Mouse (Mus musculus) myocyte (in vitro differentiated cells): ENCODE measurements around the gene Gmppb. TPM values are rescaled to one million over a fixed set of nuclear protein-coding genes. Genes with fewer than 3 reads are reported as not detected.

Source experiments
- H3K27me3 ChIP-seq: one replicate; pipeline ENCODE4 v1.6.1; 2011; ENCODE audit not compliant: control insufficient read depth, insufficient read depth, insufficient read length
- H3K36me3 ChIP-seq: one replicate; pipeline ENCODE4 v1.6.1; 2011; ENCODE audit not compliant: control insufficient read depth, insufficient read depth
- H3K4me2 ChIP-seq: one replicate; pipeline ENCODE4 v1.6.1; 2011; ENCODE audit warnings: low read depth, control low read depth
- H3K4me3 ChIP-seq: one replicate; pipeline ENCODE4 v1.5.1; 2011; ENCODE audit warnings: mild to moderate bottlenecking, control low read depth, moderate library complexity
- H3K79me2 ChIP-seq: one replicate; pipeline ENCODE4 v1.6.1; 2011; ENCODE audit not compliant: control insufficient read depth, insufficient read depth
- H3ac ChIP-seq: one replicate; pipeline ENCODE4 v1.6.1; 2011; ENCODE audit not compliant: control insufficient read depth, insufficient read length
- CEBPB ChIP-seq: IDR thresholded peaks from 2 replicates; pipeline ENCODE4 v1.6.1; 2011; ENCODE audit warnings: mild to moderate bottlenecking, moderate library complexity; ENCODE audit not compliant: poor library complexity, insufficient read depth, severe bottlenecking
- E2F4 ChIP-seq: IDR thresholded peaks from one replicate; pipeline ENCODE4 v1.6.1; 2011; ENCODE audit warnings: mild to moderate bottlenecking, control low read depth, moderate library complexity; ENCODE audit not compliant: insufficient read depth
- MAX ChIP-seq: IDR thresholded peaks from one replicate; pipeline ENCODE4 v1.6.1; 2011; ENCODE audit warnings: low read depth, mild to moderate bottlenecking, control low read depth
- MYOD1 ChIP-seq, 3 experiments: IDR thresholded peaks; one replicate each; pipeline ENCODE4 v1.6.1; 2011; ENCODE audit warnings: control low read depth in 2 of 3, low read depth in 2 of 3, mild to moderate bottlenecking in 2 of 3, moderate library complexity in 1 of 3; ENCODE audit not compliant: insufficient read length in 2 of 3, control insufficient read depth in 1 of 3
- MYOG ChIP-seq, 3 experiments: IDR thresholded peaks; one replicate each; pipeline ENCODE4 v1.6.1; 2011; ENCODE audit warnings: control low read depth in 2 of 3, low read depth in 2 of 3, mild to moderate bottlenecking in 2 of 3; ENCODE audit not compliant: insufficient read length in 2 of 3, control insufficient read depth in 1 of 3, insufficient read depth in 1 of 3
- POLR2A ChIP-seq: IDR thresholded peaks from one replicate; pipeline ENCODE4 v1.6.1; 2011; ENCODE audit warnings: low read depth, mild to moderate bottlenecking, control low read depth, moderate library complexity; ENCODE audit not compliant: insufficient read length
- POLR2AphosphoS2 ChIP-seq: IDR thresholded peaks from one replicate; pipeline ENCODE4 v1.6.1; 2011; ENCODE audit warnings: low read depth, control low read depth; ENCODE audit not compliant: insufficient read length
- REST ChIP-seq: IDR thresholded peaks from one replicate; pipeline ENCODE4 v1.6.1; 2011; ENCODE audit warnings: mild to moderate bottlenecking, control low read depth, moderate library complexity; ENCODE audit not compliant: insufficient read depth, insufficient read length
- SRF ChIP-seq: IDR thresholded peaks from one replicate; pipeline ENCODE4 v1.6.1; 2011; ENCODE audit warnings: low read depth; ENCODE audit not compliant: control insufficient read depth, insufficient read length
- TCF12 ChIP-seq: IDR thresholded peaks from one replicate; pipeline ENCODE4 v1.6.1; 2011; ENCODE audit warnings: mild to moderate bottlenecking, control low read depth; ENCODE audit not compliant: poor library complexity, insufficient read depth, severe bottlenecking
- TCF3 ChIP-seq: IDR thresholded peaks from one replicate; pipeline ENCODE4 v1.6.1; 2011; ENCODE audit warnings: low read depth, control low read depth; ENCODE audit not compliant: insufficient read length
- USF1 ChIP-seq: IDR thresholded peaks from one replicate; pipeline ENCODE4 v1.6.1; 2011; ENCODE audit warnings: low read depth, mild to moderate bottlenecking, control low read depth, moderate library complexity
- polyA plus RNA-seq: library from polyadenylated mRNA; unstranded; fragments of >200 nt; fragmentation: generic; extraction: Trizol; gene quantifications from one replicate; pipeline ENCODE4 v1.2.1, GENCODE M21; 2012; ENCODE audit warnings: missing spikeins

Gene Gmppb
- polyA plus RNA-seq, 1 experiment = 32.0 TPM

GRCm38 (mm10) chr9:108080168-108080567 lies 31.1 kb downstream of the Gmppb start, which contains the start of gene Mst1:
Gene Mst1 (plus strand): TSS chr9:108080436.
- H3K27me3 ChIP-seq = no peaks in the 10 kb centered on the region
- peak within 1 kb of the TSS; percentile 71 for H3K4me3 ChIP-seq
- no peaks in the 10 kb centered on the region for H3K36me3 ChIP-seq
- peak within 1 kb of the TSS; percentile 68 for H3ac ChIP-seq
- TF ChIP-seq MAX (no peak), CEBPB (no peak), MYOG (IDR thresholded peaks at IDR 0.05; ENCODE audit: control insufficient read depth in 1 of 3, insufficient read depth in 1 of 3, insufficient read length in 2 of 3, low read depth in 2 of 3) (no peak), SRF (no peak), TCF12 (no peak), POLR2A (no peak), REST (no peak), TCF3 (no peak), POLR2AphosphoS2 (no peak), USF1 (no peak), E2F4 (no peak), MYOD1 (IDR thresholded peaks at IDR 0.05; ENCODE audit: control insufficient read depth in 1 of 3, insufficient read length in 2 of 3, low read depth in 2 of 3) (no peak)
- H3K79me2 ChIP-seq = peaks cover 8% of the 10 kb centered on the region
- peak within 1 kb of the TSS; percentile 88 for H3K4me2 ChIP-seq

DNA sequence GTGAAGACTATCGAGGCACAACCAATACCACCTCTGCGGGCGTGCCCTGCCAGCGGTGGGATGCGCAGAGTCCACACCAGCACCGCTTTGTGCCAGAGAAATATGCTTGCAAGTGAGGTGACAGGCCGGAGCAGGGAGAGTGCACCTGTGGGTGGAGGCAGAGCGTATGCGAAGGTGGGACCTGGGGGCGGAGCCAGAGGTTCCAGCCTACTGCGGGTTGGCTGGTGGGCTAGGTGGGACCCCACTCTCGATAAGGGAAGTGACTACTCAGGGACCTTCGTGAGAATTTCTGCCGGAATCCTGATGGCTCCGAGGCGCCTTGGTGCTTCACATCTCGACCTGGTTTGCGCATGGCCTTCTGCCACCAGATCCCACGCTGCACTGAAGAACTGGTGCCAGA lies 33.5 kb downstream of the Gmppb start:
- Histone ChIP-seq H3K27me3 (no peaks in the 10 kb centered on the region), H3K4me3 (no peak overlapping the region), H3ac (no peak overlapping the region), H3K79me2 (peaks cover 8% of the 10 kb centered on the region), H3K4me2 (no peak overlapping the region), H3K36me3 (no peaks in the 10 kb centered on the region)
- TF ChIP-seq MAX (no peak), MYOG (IDR thresholded peaks at IDR 0.05; ENCODE audit: control insufficient read depth in 1 of 3, insufficient read depth in 1 of 3, insufficient read length in 2 of 3, low read depth in 2 of 3) (no peak), POLR2A (no peak), POLR2AphosphoS2 (no peak), SRF (no peak), MYOD1 (IDR thresholded peaks at IDR 0.05; ENCODE audit: control insufficient read depth in 1 of 3, insufficient read length in 2 of 3, low read depth in 2 of 3) (no peak), REST (no peak), TCF3 (no peak), E2F4 (no peak), CEBPB (no peak), TCF12 (no peak), USF1 (no peak)

GRCm38 (mm10) chr9:108082988-108083431 lies 34.0 kb downstream of the Gmppb start, which contains the start of gene Rnf123:
Gene Rnf123 (minus strand): TSS chr9:108083346.
- no peak for TF ChIP-seq USF1
- no peak for TF ChIP-seq TCF12
- peak; percentile 19 for TF ChIP-seq POLR2A
- TF ChIP-seq SRF = no peak
- TF ChIP-seq TCF3 = no peak
- TF ChIP-seq POLR2AphosphoS2 = peak; percentile 78
- no peak for TF ChIP-seq MYOG (IDR thresholded peaks at IDR 0.05; ENCODE audit: control insufficient read depth in 1 of 3, insufficient read depth in 1 of 3, insufficient read length in 2 of 3, low read depth in 2 of 3)
- no peak within 1 kb of the TSS for H3K4me2 ChIP-seq
- peaks cover 8% of the 10 kb centered on the region for H3K79me2 ChIP-seq
- no peaks in the 10 kb centered on the region for H3K27me3 ChIP-seq
- no peak within 1 kb of the TSS for H3K4me3 ChIP-seq
- peaks cover under 1% of the 10 kb centered on the region for H3K36me3 ChIP-seq
- no peak within 1 kb of the TSS for H3ac ChIP-seq

GRCm38 (mm10) chr9:108083561-108083960 lies 34.5 kb downstream of the Gmppb start:
- no peak for TF ChIP-seq CEBPB
- TF ChIP-seq POLR2A = no peak
- no peak for TF ChIP-seq REST
- no peak for TF ChIP-seq TCF3
- TF ChIP-seq SRF = no peak
- TF ChIP-seq MYOD1 (IDR thresholded peaks at IDR 0.05; ENCODE audit: control insufficient read depth in 1 of 3, insufficient read length in 2 of 3, low read depth in 2 of 3) = no peak
- no peak for TF ChIP-seq MAX
- TF ChIP-seq TCF12 = no peak
- TF ChIP-seq POLR2AphosphoS2 = no peak
- no peak for TF ChIP-seq USF1
- TF ChIP-seq E2F4 = no peak
- no peak for TF ChIP-seq MYOG (IDR thresholded peaks at IDR 0.05; ENCODE audit: control insufficient read depth in 1 of 3, insufficient read depth in 1 of 3, insufficient read length in 2 of 3, low read depth in 2 of 3)
- H3ac ChIP-seq = no peak overlapping the region
- peaks cover 5% of the 10 kb centered on the region for H3K36me3 ChIP-seq
- peaks cover 4% of the 10 kb centered on the region for H3K79me2 ChIP-seq
- no peak overlapping the region for H3K4me3 ChIP-seq
- H3K27me3 ChIP-seq = no peaks in the 10 kb centered on the region
- H3K4me2 ChIP-seq = no peak overlapping the region

DNA sequence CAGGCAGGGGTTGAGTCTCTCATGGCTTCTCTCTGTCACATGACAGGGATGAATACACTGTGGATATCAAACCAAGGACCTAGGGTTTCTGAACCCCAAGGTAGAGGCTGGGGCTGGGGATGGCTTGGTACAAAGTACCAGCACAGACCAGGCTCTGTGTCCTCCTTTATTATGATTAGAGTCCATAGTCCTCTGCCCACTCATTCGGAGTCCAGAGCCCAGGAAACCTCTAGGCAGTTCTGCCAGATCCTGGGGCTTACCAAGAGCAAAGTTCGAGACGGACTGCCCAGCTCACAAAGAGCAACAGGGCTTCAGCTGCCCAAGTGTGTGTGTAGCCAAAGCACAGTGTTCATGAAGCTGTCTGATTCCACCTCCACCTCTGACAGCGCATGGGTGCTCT lies 36.2 kb downstream of the Gmppb start:
- H3K36me3 ChIP-seq = peaks cover 5% of the 10 kb centered on the region
- no peaks in the 10 kb centered on the region for H3K79me2 ChIP-seq
- H3ac ChIP-seq = no peak overlapping the region
- no peak overlapping the region for H3K4me3 ChIP-seq
- no peak overlapping the region for H3K4me2 ChIP-seq
- no peaks in the 10 kb centered on the region for H3K27me3 ChIP-seq
- no peak for TF ChIP-seq USF1
